Mouse (Mus musculus) megakaryocyte progenitor cell, adult 5-6 weeks (primary cell): Measurements from ENCODE around the gene Rprd1b. TPM values are rescaled to one million over a fixed set of nuclear protein-coding genes. Genes with fewer than 3 reads are reported as not detected.

Experiments
- ATAC-seq: replicated peaks from 2 replicates; pipeline ENCODE4 v1.8.0; 2016; ENCODE audit warnings: mild to moderate bottlenecking, moderate TSS enrichment, inconsistent platforms; ENCODE audit not compliant: poor library complexity
- total RNA-seq, 2 experiments: library from RNA; stranded (forward) in 1 of 2; stranded (reverse) in 1 of 2; fragments of 157-497, 149-512 nt in 1 of 2; fragments of 200-1000 nt in 1 of 2; gene quantifications; 2 replicates each; pipeline versions ENCODE4 v1.2.3 to v1.2.4; 2015 to 2017

The Rprd1b gene
- total RNA-seq, 2 experiments from 2014 or later = 23.9 to 38.4 TPM

DNA sequence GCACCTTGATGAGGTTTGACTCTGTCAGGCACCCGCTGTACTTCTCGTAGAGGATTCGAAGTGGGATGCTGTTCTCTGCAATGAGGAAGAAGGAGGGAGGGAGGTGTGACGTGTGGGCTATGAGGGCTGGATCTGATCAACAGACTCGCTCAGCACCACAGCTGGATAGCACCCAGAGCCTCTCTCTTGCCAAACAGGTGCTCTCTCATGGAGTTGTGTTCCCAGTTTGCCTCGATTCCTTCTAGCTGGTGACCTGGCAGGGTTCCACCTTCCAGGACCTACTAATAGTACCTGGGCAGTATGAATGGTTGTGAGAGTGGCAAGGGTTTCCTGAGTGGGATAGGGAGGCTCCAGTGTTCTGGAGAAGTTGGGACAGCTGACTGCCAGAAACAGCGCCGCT lies 91.9 kb downstream of the Rprd1b start:
- no peak for ATAC-seq

DNA sequence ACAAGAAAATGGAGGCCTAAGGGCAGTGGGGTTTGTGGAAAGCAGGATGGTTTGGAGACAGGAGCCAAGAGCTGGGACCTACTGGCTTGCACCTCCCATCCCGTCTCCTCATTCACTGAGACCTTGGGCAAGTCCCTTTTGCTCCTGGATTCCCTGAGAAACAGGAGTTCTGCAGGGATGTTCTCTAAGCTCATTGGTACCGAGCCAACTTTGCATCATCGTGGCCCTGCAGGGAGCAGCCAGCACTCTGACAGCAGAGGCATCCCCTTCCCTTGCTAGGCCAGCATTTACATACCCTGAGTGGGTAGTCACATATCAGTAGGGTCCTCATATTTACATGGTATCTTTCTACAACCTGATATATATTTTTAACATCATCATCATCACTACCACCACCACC lies 92.6 kb downstream of the Rprd1b start:
- ATAC-seq = no peak

GRCm38 (mm10) chr2:158121645-158122326 lies 93.5 kb downstream of the Rprd1b start:
- no peak for ATAC-seq

DNA sequence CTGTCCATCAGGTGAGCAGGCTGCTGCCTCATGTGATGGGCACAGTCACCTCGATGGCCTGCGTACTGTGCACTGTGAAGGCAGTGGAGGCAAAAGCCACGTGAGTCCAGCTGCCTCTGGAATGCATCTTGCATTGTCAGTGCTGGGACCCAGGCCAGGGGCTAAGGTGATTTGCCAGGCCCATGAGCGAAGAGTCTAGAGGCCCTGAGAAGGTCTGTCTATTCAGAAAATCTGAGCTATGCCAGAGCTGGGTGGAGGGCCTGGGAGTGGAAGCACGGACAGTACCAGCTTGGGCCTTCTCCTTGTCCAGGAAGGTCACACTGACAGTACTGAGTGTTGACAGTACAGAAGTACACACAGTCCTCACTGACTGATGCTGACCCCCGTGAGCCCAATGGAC lies 94.5 kb downstream of the Rprd1b start:
- ATAC-seq = no peak

DNA sequence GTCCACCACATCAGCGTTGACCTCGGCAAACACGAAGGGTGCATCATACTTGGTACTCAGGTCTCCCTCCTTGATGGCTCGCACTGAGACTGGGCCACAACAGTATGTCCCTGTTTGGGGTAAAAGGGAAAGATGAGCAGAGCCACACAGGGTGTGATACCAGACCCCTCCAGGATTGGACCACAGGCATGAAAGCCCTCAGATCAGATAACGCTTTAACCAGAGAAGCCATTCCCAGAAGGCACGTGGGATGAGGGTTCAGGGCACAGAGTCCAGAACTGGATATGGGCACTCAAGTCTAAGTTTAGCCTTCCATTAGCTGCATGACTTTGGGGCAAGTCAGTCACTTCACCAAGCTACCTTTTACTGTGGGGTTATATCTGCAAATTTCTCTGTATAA lies 98.9 kb downstream of the Rprd1b start:
- no peak for ATAC-seq

GRCm38 (mm10) chr2:158127872-158128271 lies 99.6 kb downstream of the Rprd1b start:
- no peak for ATAC-seq

- no peak for ATAC-seq
Measured at GRCm38 (mm10) chr2:158128461-158129130, 100.3 kb downstream of the Rprd1b start.

DNA sequence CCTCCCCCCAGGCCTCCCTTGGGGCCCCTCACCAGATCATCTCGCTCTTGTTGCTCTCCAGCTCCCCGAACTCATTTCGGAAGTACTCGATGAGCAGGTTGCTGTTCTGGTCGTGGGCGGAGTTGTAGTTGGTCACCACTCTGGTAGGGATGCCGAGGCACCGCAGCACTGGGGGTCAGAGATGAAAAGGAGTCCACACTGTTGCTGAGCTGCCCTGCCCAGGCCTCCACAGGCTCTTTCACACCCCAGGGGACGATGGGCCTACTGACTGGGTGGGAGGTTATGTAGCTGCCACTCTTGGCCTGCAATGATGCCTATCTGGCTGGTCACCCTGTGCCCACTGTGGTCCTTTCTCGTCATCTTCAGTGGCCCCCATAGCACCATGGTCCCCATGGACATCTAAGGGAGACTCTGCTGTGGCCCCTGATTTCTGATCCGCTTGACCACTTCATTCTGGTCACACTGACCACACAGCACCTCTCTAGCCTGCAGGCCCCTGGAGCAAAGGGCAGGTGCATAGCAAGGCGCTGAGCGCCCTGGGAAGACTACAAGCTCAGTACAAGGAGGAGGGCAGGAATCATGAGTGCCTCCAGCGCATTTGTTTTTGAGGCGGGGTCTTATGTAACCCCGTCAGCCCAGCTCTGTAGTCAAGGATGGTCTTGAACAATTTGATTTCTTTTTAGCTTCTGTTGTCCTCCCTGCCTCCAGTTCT lies 101.2 kb downstream of the Rprd1b start:
- no peak for ATAC-seq

DNA sequence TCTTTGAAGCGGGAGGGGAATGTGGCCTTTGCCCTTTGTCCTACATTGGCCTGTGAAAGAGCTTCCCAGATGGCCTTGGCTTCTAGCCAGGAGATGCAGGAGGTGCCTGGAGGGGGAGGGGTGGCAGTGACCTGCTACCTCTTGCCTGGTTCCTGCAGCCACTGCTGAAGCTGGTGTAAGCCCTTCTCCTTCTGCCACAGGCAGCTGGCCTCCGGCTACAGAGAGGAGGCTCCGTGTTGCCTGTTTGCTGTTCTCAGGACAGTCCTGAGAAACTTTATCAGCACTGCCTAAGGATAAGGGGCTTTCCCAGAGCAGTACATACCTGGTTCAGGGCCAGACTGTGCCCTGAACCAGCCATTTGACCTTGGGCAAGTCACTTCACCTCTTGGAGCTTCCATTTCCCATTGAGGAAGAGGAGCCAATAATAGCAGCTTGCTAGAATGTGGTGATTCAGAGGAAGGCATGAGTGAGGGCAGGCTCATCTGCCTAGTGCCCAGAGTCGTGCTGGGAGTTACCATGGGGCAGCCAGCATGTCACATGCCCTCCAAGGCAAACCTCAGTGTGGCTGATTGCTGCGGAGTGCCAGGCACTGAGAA lies 102.2 kb downstream of the Rprd1b start:
- ATAC-seq = no peak

DNA sequence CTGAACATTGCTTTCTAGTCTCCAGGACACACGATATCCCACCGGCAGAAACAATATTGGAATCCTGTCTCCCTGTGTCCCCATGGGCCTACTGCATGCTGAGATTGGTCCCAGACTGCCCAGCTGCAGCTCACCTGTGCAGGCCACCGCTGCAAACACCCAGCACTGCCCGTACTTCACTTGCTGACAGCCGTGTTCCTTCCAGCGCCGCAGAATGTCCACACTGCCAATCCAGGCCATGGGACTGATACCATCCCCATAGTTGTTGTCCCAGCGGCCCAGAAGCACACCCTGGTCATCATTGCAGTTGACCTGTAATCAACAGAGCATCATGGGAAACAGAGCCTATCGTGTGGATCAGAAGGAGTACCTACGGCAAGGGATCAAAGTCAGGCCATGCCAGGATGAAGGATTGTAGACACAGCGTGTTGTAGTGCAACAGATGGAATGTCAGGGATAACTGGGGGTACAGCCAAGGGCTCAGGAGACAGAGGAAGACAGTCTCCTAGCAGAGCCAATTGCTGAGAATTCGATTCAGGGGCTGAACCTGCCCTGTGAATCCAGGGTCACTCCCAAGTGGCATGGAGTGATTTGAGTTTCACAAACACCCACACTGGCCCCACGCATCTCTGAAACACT lies 103.0 kb downstream of the Rprd1b start:
- no peak for ATAC-seq

GRCm38 (mm10) chr2:158132320-158132719 lies 104.0 kb downstream of the Rprd1b start:
- ATAC-seq = no peak

DNA sequence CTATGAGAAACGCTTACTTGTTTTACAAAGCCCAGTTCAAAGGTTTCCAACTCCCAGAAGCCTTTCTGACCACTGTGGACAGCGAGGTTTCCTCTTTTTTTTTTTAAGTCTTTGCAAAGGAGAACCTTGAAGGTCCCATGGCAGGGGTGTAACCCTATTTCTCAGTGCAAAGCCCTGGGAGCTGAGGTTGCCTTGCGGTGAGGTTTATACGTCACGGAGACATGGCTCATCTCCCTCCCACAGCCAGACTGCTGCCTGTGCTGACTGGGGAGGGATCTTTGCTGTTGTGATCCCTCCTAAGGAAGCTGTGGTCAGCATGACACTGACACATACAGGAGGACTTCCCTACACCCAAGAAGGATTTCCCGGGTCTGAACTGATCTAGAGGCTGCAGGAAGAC lies 104.8 kb downstream of the Rprd1b start:
- ATAC-seq = peak; percentile 93

DNA sequence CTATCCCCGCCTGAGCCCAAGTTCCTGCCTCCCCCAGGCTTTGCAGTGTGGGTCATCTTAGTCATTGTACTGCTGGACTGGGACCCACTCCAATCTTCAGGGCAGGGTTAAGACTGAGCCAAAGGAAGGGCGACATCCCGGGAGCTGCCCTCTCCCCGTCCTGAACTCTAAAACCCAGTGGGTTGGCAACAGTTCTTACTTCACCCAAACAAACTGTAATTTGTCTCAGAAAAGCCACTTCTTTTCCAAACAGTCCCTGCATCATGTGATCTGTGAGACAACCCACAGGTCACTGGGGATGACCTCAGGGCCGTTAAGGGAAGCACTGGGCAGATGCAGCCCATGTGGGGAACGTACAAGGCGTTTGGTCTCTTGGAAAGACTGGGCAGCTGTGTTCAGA lies 107.9 kb downstream of the Rprd1b start:
- ATAC-seq = no peak

DNA sequence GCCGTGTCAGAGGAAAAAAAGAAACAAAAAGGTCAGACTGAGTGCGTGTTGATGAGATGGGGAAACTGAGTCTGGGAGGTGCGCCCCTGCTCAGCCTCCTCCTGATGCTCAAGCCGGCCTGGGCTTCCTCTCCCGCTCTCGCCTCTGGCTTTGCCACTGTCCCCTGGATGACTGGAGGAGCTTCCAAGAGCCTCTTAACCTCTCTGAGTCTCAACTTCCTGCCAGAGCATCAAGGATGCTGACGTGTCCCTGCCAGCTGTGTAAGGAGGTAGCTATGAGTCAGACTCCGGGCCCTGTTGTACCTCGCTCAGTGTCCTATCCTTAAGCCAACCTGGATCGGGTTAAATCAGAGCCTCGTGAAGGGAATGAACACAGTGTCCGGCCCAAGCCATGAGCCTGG lies 109.5 kb downstream of the Rprd1b start:
- no peak for ATAC-seq

GRCm38 (mm10) chr2:158138778-158139177 lies 110.5 kb downstream of the Rprd1b start:
- ATAC-seq = no peak

GRCm38 (mm10) chr2:158139628-158140027 lies 111.3 kb downstream of the Rprd1b start:
- no peak for ATAC-seq

DNA sequence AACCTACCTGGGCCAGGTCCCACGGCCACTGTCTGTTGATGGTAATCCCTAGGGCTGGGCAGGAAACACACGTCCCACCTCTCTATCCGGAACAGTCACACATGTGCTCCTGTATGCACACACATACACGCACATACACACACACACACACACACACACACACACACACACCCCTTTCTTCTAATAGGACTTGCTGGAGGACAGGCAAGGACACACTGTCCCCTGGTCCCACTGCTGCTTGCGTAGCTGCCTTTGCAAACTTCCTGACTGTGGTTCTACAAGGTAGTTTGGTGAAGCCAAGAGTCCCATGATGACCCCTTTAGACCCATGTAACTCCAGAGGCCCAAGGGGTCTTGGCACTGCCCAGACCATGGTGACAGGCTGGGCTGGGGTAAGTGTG lies 112.4 kb downstream of the Rprd1b start:
- ATAC-seq = no peak

DNA sequence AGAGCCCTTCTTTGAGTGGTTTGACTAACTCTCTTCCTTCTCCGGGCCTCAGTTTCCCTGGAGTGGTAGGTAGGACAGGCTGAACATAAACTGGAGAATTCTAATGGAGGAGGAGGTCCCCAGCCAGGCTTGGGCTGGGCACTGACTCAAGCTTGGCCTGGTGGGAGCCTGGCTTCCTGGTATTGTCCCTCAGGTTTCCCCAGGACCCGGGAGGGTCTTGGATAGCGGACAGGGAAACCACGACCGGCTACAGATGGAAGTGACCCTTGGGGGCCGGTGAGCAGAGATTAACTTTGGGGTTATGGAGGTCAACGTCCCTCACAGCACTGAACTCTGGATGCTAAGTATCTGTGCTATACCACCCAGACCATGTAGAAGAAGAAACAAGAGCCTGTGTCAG lies 113.0 kb downstream of the Rprd1b start:
- no peak for ATAC-seq

- peak; percentile 76 for ATAC-seq
Measured at GRCm38 (mm10) chr2:158141690-158142440, 113.6 kb downstream of the Rprd1b start.

- no peak for ATAC-seq
Measured at GRCm38 (mm10) chr2:158142981-158143380, 114.7 kb downstream of the Rprd1b start.

- ATAC-seq = no peak
Measured at GRCm38 (mm10) chr2:158143816-158144215, 115.5 kb downstream of the Rprd1b start.
